Mouse (Mus musculus): ENCODE results near the gene Fdps. TPM values are rescaled to one million over a fixed set of nuclear protein-coding genes. Genes with fewer than 3 reads are reported as not detected.
"Not testable (repeated sequence)": the region's sequence is repeated elsewhere in the genome, so short reads cannot be mapped to it uniquely, and the experiment has no call there.

Fdps gene
- polyA plus RNA-seq, 1 experiment = 384 TPM

- Histone ChIP-seq H3K4me3 (ENCODE audit: insufficient read depth, poor library complexity, severe bottlenecking) (no peak overlapping the region), H3K36me3 (ENCODE audit: control insufficient read depth, insufficient read depth) (peaks cover 10% of the 10 kb centered on the region), H3K79me3 (ENCODE audit: low read depth) (no peaks in the 10 kb centered on the region), H3K79me2 (ENCODE audit: control insufficient read depth, insufficient read depth) (no peaks in the 10 kb centered on the region), H3ac (ENCODE audit: control insufficient read depth, insufficient read length, low read depth) (no peak overlapping the region), H3K27me3 (ENCODE audit: control insufficient read depth, insufficient read depth, insufficient read length) (no peaks in the 10 kb centered on the region)
- TF ChIP-seq USF1 (IDR thresholded peaks at IDR 0.05; ENCODE audit: low read depth) (no peak), MYOG (IDR thresholded peaks at IDR 0.05; ENCODE audit: control insufficient read depth, extremely low read depth, insufficient read length) (no peak), MAX (IDR thresholded peaks at IDR 0.05) (no peak), CTCF (IDR thresholded peaks at IDR 0.05; ENCODE audit: control insufficient read depth, insufficient read depth, insufficient read length) (no peak), CEBPB (IDR thresholded peaks at IDR 0.05; ENCODE audit: low read depth) (no peak)
These were observed 17.0 kb downstream of the Fdps start for GRCm38 (mm10) chr3:89084654-89085190.

GRCm38 (mm10) chr3:89084133-89084532 is 17.6 kb downstream of the Fdps start:
- no peaks in the 10 kb centered on the region for H3K27me3 ChIP-seq (ENCODE audit: control insufficient read depth, insufficient read depth, insufficient read length)
- no peak overlapping the region for H3ac ChIP-seq (ENCODE audit: control insufficient read depth, insufficient read length, low read depth)
- no peak for TF ChIP-seq USF1 (IDR thresholded peaks at IDR 0.05; ENCODE audit: low read depth)
- TF ChIP-seq CEBPB (IDR thresholded peaks at IDR 0.05; ENCODE audit: low read depth) = no peak
- H3K79me3 ChIP-seq (ENCODE audit: low read depth) = no peaks in the 10 kb centered on the region
- no peak overlapping the region for H3K4me3 ChIP-seq (ENCODE audit: insufficient read depth, poor library complexity, severe bottlenecking)
- H3K79me2 ChIP-seq (ENCODE audit: control insufficient read depth, insufficient read depth) = no peaks in the 10 kb centered on the region
- peaks cover 16% of the 10 kb centered on the region for H3K36me3 ChIP-seq (ENCODE audit: control insufficient read depth, insufficient read depth)

- peaks cover 33% of the 10 kb centered on the region for H3K36me3 ChIP-seq (ENCODE audit: control insufficient read depth, insufficient read depth)
- H3ac ChIP-seq (ENCODE audit: control insufficient read depth, insufficient read length, low read depth); H3K79me2 ChIP-seq (ENCODE audit: control insufficient read depth, insufficient read depth); H3K79me3 ChIP-seq (ENCODE audit: low read depth); H3K4me3 ChIP-seq (ENCODE audit: insufficient read depth, poor library complexity, severe bottlenecking); H3K27me3 ChIP-seq (ENCODE audit: control insufficient read depth, insufficient read depth, insufficient read length): not testable (repeated sequence)
These were observed 19.5 kb downstream of the Fdps start for GRCm38 (mm10) chr3:89082287-89082686.

GRCm38 (mm10) chr3:89077383-89077782 is 24.4 kb downstream of the Fdps start:
- H3K36me3 ChIP-seq (ENCODE audit: control insufficient read depth, insufficient read depth) = peaks cover 75% of the 10 kb centered on the region
- no peaks in the 10 kb centered on the region for H3K79me2 ChIP-seq (ENCODE audit: control insufficient read depth, insufficient read depth)
- H3K4me3 ChIP-seq (ENCODE audit: insufficient read depth, poor library complexity, severe bottlenecking) = no peak overlapping the region
- H3K79me3 ChIP-seq (ENCODE audit: low read depth) = no peaks in the 10 kb centered on the region
- TF ChIP-seq MYOD1 (IDR thresholded peaks at IDR 0.05; ENCODE audit: control insufficient read depth, insufficient read length, low read depth) (no peak), CTCF (IDR thresholded peaks at IDR 0.05; ENCODE audit: control insufficient read depth, insufficient read depth, insufficient read length) (no peak), USF1 (IDR thresholded peaks at IDR 0.05; ENCODE audit: low read depth) (no peak)
- H3ac ChIP-seq (ENCODE audit: control insufficient read depth, insufficient read length, low read depth) = no peak overlapping the region
- H3K27me3 ChIP-seq (ENCODE audit: control insufficient read depth, insufficient read depth, insufficient read length) = no peaks in the 10 kb centered on the region

GRCm38 (mm10) chr3:89067265-89067664 is 34.5 kb downstream of the Fdps start:
- no peaks in the 10 kb centered on the region for H3K79me3 ChIP-seq (ENCODE audit: low read depth)
- no peak overlapping the region for H3ac ChIP-seq (ENCODE audit: control insufficient read depth, insufficient read length, low read depth)
- H3K36me3 ChIP-seq (ENCODE audit: control insufficient read depth, insufficient read depth) = peaks cover 87% of the 10 kb centered on the region
- no peaks in the 10 kb centered on the region for H3K27me3 ChIP-seq (ENCODE audit: control insufficient read depth, insufficient read depth, insufficient read length)
- no peaks in the 10 kb centered on the region for H3K79me2 ChIP-seq (ENCODE audit: control insufficient read depth, insufficient read depth)
- H3K4me3 ChIP-seq (ENCODE audit: insufficient read depth, poor library complexity, severe bottlenecking) = no peak overlapping the region
- no peak for TF ChIP-seq CTCF (IDR thresholded peaks at IDR 0.05; ENCODE audit: control insufficient read depth, insufficient read depth, insufficient read length)
- no peak for TF ChIP-seq MYOG (IDR thresholded peaks at IDR 0.05; ENCODE audit: control insufficient read depth, extremely low read depth, insufficient read length)
- TF ChIP-seq FOSL1 (IDR thresholded peaks at IDR 0.05; ENCODE audit: insufficient read depth, low read length, poor library complexity, severe bottlenecking) = no peak
- no peak for TF ChIP-seq USF1 (IDR thresholded peaks at IDR 0.05; ENCODE audit: low read depth)
- no peak for TF ChIP-seq MAX (IDR thresholded peaks at IDR 0.05)
- TF ChIP-seq MYOD1 (IDR thresholded peaks at IDR 0.05; ENCODE audit: control insufficient read depth, insufficient read length, low read depth) = no peak
- TF ChIP-seq CEBPB (IDR thresholded peaks at IDR 0.05; ENCODE audit: low read depth) = no peak

- Histone ChIP-seq H3K36me3 (ENCODE audit: control insufficient read depth, insufficient read depth) (peaks cover 96% of the 10 kb centered on the region), H3ac (ENCODE audit: control insufficient read depth, insufficient read length, low read depth) (peak overlapping the region; percentile 14), H3K4me3 (ENCODE audit: insufficient read depth, poor library complexity, severe bottlenecking) (no peak overlapping the region), H3K79me2 (ENCODE audit: control insufficient read depth, insufficient read depth) (no peaks in the 10 kb centered on the region), H3K27me3 (ENCODE audit: control insufficient read depth, insufficient read depth, insufficient read length) (no peaks in the 10 kb centered on the region), H3K79me3 (ENCODE audit: low read depth) (no peaks in the 10 kb centered on the region)
- no peak for TF ChIP-seq MAX (IDR thresholded peaks at IDR 0.05)
These were observed 40.1 kb downstream of the Fdps start for GRCm38 (mm10) chr3:89061696-89062095.

- no peak overlapping the region for H3ac ChIP-seq (ENCODE audit: control insufficient read depth, insufficient read length, low read depth)
- no peaks in the 10 kb centered on the region for H3K79me2 ChIP-seq (ENCODE audit: control insufficient read depth, insufficient read depth)
- peaks cover 90% of the 10 kb centered on the region for H3K36me3 ChIP-seq (ENCODE audit: control insufficient read depth, insufficient read depth)
- H3K4me3 ChIP-seq (ENCODE audit: insufficient read depth, poor library complexity, severe bottlenecking) = no peak overlapping the region
- H3K27me3 ChIP-seq (ENCODE audit: control insufficient read depth, insufficient read depth, insufficient read length) = no peaks in the 10 kb centered on the region
- TF ChIP-seq MAX (IDR thresholded peaks at IDR 0.05) = no peak
- TF ChIP-seq CEBPB (IDR thresholded peaks at IDR 0.05; ENCODE audit: low read depth) = no peak
- TF ChIP-seq FOSL1 (IDR thresholded peaks at IDR 0.05; ENCODE audit: insufficient read depth, low read length, poor library complexity, severe bottlenecking) = no peak
- no peak for TF ChIP-seq MYOG (IDR thresholded peaks at IDR 0.05; ENCODE audit: control insufficient read depth, extremely low read depth, insufficient read length)
- TF ChIP-seq MYOD1 (IDR thresholded peaks at IDR 0.05; ENCODE audit: control insufficient read depth, insufficient read length, low read depth) = no peak
- TF ChIP-seq USF1 (IDR thresholded peaks at IDR 0.05; ENCODE audit: low read depth) = no peak
- no peak for TF ChIP-seq CTCF (IDR thresholded peaks at IDR 0.05; ENCODE audit: control insufficient read depth, insufficient read depth, insufficient read length)
- H3K79me3 ChIP-seq (ENCODE audit: low read depth) = no peaks in the 10 kb centered on the region
These were observed 43.0 kb downstream of the Fdps start for GRCm38 (mm10) chr3:89058783-89059182.
